Mouse (Mus musculus): ENCODE data around the gene Ano9.

Gene Ano9

DNA sequence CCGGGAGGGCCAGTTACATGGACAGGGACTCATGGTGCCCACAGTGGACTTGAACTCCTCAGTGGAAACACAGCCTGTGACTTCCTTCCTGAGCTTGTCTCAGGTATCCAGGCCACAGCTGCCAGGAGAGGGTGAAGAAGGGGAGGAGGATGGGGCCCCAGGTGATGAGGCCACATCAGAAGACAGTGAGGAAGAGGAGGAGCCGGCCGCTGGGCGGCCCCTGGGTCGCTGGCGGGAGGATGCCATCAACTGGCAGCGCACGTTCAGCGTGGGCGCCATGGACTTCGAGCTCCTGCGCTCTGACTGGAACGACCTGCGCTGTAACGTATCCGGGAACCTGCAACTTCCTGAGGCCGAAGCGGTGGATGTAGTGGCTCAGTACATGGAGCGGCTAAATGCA lies 49.3 kb downstream of the Ano9 start:
- in situ Hi-C loops (cut with MboI; ENCODE audit: unreplicated experiment in 2 of 2): loop anchor here in 1 of 2 experiments (25.0 kb wide), 1 partner anchor 956 kb away; the partner anchor contains the start of genes Echs1, Fuom and Paox

DNA sequence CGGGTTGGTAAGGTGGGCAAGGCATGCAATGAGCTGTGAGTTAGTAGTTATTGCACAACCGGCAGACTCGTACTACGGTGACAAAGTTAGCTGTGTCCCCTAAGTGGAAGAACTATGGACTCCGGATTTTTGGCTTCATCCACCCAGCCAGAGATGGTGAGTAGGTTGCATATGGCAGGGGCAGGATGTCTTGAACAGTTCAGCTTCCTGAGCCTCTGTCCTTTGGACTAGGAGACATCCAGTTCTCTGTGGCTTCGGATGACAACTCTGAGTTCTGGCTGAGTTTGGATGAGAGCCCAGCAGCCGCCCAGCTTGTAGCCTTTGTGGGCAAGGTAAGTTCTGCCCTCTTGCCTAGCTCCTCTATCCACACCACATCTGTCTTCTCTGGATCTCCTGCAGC lies 53.0 kb downstream of the Ano9 start:
- in situ Hi-C loops (cut with MboI; ENCODE audit: unreplicated experiment in 2 of 2): loop anchor here in 1 of 2 experiments (25.0 kb wide), 1 partner anchor 952 kb away; the partner anchor contains the start of genes Echs1, Fuom and Paox

- in situ Hi-C loops (cut with MboI; ENCODE audit: unreplicated experiment in 2 of 2): loop anchor here in 1 of 2 experiments (25.0 kb wide), 1 partner anchor 952 kb away; the partner anchor contains the start of genes Echs1, Fuom and Paox
These were observed 53.4 kb downstream of the Ano9 start for GRCm38 (mm10) chr7:141064175-141064574.

DNA sequence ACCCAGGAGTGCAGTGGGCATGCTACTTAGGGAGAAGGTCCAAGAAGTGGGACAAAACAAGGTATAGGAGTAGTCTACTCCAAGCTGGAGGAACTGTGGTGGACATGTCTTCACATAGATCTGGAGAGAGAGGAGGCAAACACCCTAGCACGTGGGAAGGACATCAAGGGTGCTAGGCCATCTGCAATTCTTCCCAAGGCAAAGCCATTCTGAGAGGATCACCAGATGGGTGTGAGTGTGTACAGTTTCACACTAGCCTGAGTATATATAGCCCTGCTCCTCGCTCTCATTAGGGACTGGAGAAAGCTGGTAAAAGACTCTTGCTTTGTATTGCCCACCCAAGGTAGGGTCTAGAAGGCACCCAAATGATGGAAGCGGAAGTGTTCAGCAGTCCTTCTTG lies 54.3 kb downstream of the Ano9 start:
- in situ Hi-C loops (cut with MboI; ENCODE audit: unreplicated experiment in 2 of 2): loop anchor here in 1 of 2 experiments (25.0 kb wide), 1 partner anchor 951 kb away; the partner anchor contains the start of genes Echs1, Fuom and Paox

GRCm38 (mm10) chr7:141062525-141062924 lies 55.1 kb downstream of the Ano9 start:
- in situ Hi-C loops (cut with MboI; ENCODE audit: unreplicated experiment in 2 of 2): loop anchor here in 1 of 2 experiments (25.0 kb wide), 1 partner anchor 950 kb away; the partner anchor contains the start of genes Echs1, Fuom and Paox

DNA sequence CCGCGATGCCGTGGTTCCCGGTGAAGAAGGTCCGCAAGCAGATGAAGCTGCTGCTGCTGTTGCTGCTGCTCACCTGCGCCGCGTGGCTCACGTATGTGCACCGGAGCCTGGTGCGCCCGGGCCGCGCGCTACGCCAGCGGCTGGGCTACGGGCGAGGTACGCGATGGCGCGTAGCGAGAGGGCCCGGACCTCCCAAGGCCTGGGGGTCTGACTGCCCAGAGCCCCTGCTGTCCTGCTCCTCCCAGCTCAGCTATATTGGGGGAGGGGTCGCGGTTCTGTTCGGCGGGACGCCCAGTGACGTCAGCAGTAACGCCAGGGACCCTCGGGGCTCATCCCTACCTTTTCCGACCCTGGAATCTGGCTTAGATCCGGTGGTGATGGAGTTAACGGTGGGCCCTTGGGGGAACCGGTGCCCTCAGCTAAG lies 56.3 kb downstream of the Ano9 start:
- in situ Hi-C loops (cut with MboI; ENCODE audit: unreplicated experiment in 2 of 2): loop anchor here in 1 of 2 experiments (25.0 kb wide), 1 partner anchor 949 kb away; the partner anchor contains the start of genes Echs1, Fuom and Paox

- in situ Hi-C loops (cut with MboI; ENCODE audit: unreplicated experiment in 2 of 2): loop anchor here in 1 of 2 experiments (25.0 kb wide), 1 partner anchor 948 kb away; the partner anchor contains the start of genes Echs1, Fuom and Paox
These were observed 57.0 kb downstream of the Ano9 start, which contains the start of gene B4galnt4 for GRCm38 (mm10) chr7:141060426-141061242. TSS of gene B4galnt4 (plus strand) at chr7:141061104.

DNA sequence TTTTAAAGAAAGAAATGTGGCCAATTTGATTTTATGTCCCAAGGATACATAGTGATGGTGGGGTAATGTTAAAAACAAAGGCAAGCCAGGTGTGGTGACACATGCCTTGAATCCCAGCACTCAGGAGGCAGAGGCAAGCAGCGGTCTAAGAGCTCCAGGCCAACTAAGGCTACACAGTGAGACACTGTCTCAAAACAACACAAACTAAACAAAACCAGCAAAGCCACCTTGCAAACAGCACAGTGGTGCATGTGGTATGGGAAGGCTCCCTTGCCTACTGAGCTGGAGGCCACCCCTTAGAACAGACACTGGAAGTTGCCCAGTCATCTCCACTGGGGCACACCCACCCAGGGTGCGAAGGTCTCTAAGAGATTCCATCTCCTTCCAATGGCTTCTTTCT lies 57.7 kb downstream of the Ano9 start:
- in situ Hi-C loops (cut with MboI; ENCODE audit: unreplicated experiment in 2 of 2): loop anchor here in 1 of 2 experiments (25.0 kb wide), 1 partner anchor 948 kb away; the partner anchor contains the start of genes Echs1, Fuom and Paox

DNA sequence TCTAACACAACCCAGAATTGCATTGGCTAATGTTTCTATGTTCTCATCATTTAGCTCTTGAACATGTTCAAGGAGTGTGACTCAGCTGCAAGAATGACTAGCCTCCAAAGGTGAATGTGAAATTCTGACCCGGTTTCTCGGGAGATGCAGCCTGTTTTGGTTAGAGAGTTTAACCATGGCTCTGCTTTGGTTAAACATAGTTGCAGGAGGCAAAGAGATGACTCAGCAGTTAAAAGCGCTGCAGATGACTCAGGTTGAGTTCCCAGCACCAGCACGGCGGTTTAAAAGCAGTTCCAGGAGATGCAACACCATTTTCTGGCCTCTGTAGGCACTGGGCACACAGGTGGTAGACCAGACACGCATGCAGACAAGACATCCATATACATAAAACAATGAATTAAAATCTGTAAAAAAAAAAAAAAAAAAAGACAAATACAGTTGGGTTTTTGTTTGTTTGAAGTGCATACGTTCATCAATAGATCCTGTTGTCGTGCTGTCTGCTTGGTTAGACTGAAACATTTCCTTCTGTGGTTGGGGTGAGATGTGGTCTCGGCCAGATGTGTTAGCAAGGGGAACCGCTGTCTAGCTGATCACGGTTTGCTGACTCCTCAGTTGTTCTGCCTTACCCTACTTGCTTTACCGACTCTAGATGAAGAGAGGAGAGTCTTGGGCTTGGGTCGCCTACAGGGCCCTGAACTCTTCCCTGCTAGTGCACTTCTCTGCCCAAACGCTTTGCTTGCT lies 58.8 kb downstream of the Ano9 start:
- in situ Hi-C loops (cut with MboI; ENCODE audit: unreplicated experiment in 2 of 2): loop anchor here in 1 of 2 experiments (25.0 kb wide), 1 partner anchor 946 kb away; the partner anchor contains the start of genes Echs1, Fuom and Paox

DNA sequence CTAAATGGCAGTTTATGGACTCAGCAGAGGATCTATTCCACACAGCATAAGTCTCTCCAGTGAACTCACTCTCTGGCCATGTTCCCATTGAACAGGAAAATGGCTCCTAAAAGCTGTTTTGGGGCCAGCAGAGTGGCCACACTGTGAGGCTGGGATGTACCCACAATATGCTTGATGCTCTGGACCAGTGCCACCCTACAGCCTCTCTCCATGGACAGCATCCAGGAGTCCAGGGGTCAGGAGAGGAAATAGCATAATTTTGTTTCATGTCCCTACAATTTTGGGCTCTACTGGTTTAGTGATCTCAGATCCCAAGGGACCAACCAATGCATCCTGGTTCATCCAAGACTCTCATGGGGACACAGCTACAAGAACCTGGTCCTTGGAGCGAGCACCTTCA lies 60.1 kb downstream of the Ano9 start:
- in situ Hi-C loops (cut with MboI; ENCODE audit: unreplicated experiment in 2 of 2): loop anchor here in 1 of 2 experiments (25.0 kb wide), 1 partner anchor 945 kb away; the partner anchor contains the start of genes Echs1, Fuom and Paox

GRCm38 (mm10) chr7:141056976-141057375 lies 60.6 kb downstream of the Ano9 start:
- in situ Hi-C loops (cut with MboI; ENCODE audit: unreplicated experiment in 2 of 2): loop anchor here in 1 of 2 experiments (25.0 kb wide), 1 partner anchor 945 kb away; the partner anchor contains the start of genes Echs1, Fuom and Paox

GRCm38 (mm10) chr7:141055785-141056184 lies 61.8 kb downstream of the Ano9 start:
- in situ Hi-C loops (cut with MboI; ENCODE audit: unreplicated experiment in 2 of 2): loop anchor here in 1 of 2 experiments (25.0 kb wide), 1 partner anchor 943 kb away; the partner anchor contains the start of genes Echs1, Fuom and Paox

- in situ Hi-C loops (cut with MboI; ENCODE audit: unreplicated experiment in 2 of 2): loop anchor here in 1 of 2 experiments (5.0 to 25.0 kb wide), 3 partner anchors 125 to 940 kb away; partner anchors contain the start of genes Echs1, Fuom and Paox
These were observed 65.2 kb downstream of the Ano9 start for GRCm38 (mm10) chr7:141052421-141052820.

GRCm38 (mm10) chr7:141052016-141052415 lies 65.6 kb downstream of the Ano9 start:
- in situ Hi-C loops (cut with MboI; ENCODE audit: unreplicated experiment in 2 of 2): loop anchor here in 1 of 2 experiments (5.0 to 25.0 kb wide), 3 partner anchors 125 to 940 kb away; partner anchors contain the start of genes Echs1, Fuom and Paox
